Mouse (Mus musculus) midbrain, embryonic 12.5 days (tissue): ENCODE measurements at regions not wholly inside any gene's neighbourhood (a gene's known extent, or its start where the extent isn't known, plus 50 kb on each side); places are given as distances from the start of the nearest gene placed in this dataset.

Source experiments
- ATAC-seq: fragments of 200-750 bp; cut with Nextera tagmentation; 2 replicates; pipeline ENCODE4 v1.8.0; 2017; ENCODE audit warnings: low read depth, moderate TSS enrichment, moderate library complexity; ENCODE audit not compliant: low FRiP score
- H3K27ac ChIP-seq: fragments of 300-500 bp; sonication (generic); replicated peaks from 2 replicates; pipeline ENCODE4 v1.5.1; 2016; ENCODE audit warnings: mild to moderate bottlenecking
- H3K27me3 ChIP-seq: fragments of 300-500 bp; sonication (generic); 2 replicates; pipeline ENCODE4 v1.6.1; 2016; ENCODE audit warnings: mild to moderate bottlenecking
- H3K36me3 ChIP-seq: fragments of 300-500 bp; sonication (generic); 2 replicates; pipeline ENCODE4 v1.6.1; 2016
- H3K4me1 ChIP-seq: fragments of 300-500 bp; sonication (generic); 2 replicates; pipeline ENCODE4 v1.6.1; 2016
- H3K4me2 ChIP-seq: fragments of 300-500 bp; sonication (generic); replicated peaks from 2 replicates; pipeline ENCODE4 v1.6.1; 2016; ENCODE audit warnings: mild to moderate bottlenecking, moderate library complexity
- H3K4me3 ChIP-seq: fragments of 300-500 bp; sonication (generic); 2 replicates; pipeline ENCODE4 v1.5.1; 2016; ENCODE audit warnings: mild to moderate bottlenecking
- H3K9ac ChIP-seq: fragments of 300-500 bp; sonication (generic); replicated peaks from 2 replicates; pipeline ENCODE4 v1.6.1; 2016; ENCODE audit warnings: mild to moderate bottlenecking, moderate library complexity
- H3K9me3 ChIP-seq: fragments of 300-500 bp; sonication (generic); 2 replicates; pipeline ENCODE4 v1.6.1; 2016; ENCODE audit warnings: mild to moderate bottlenecking
- WGBS: fragments of 180-500 bp; shearing (Covaris S2); methylation state at CpG from one replicate; pipeline ENCODE4 v1.1.7; 2016; 5-methylcytosine and 5-hydroxymethylcytosine counted together

GRCm38 (mm10) chr3:35688111-35688510, 65.8 kb upstream of the Atp11b start:
- Histone ChIP-seq H3K36me3 (no peaks in the 10 kb centered on the region), H3K9me3 (no peaks in the 10 kb centered on the region), H3K9ac (no peak overlapping the region), H3K4me1 (no peaks in the 10 kb centered on the region), H3K27ac (no peak overlapping the region), H3K27me3 (no peaks in the 10 kb centered on the region), H3K4me3 (no peak overlapping the region), H3K4me2 (no peak overlapping the region)
- 83% methylated on average over 5 of the region's 5 CpGs for WGBS
- ATAC-seq: no peak

- Histone ChIP-seq H3K9me3 (no peaks in the 10 kb centered on the region), H3K9ac (no peak overlapping the region), H3K27me3 (no peaks in the 10 kb centered on the region), H3K4me2 (no peak overlapping the region), H3K36me3 (no peaks in the 10 kb centered on the region), H3K4me1 (no peaks in the 10 kb centered on the region), H3K4me3 (no peak overlapping the region), H3K27ac (no peak overlapping the region)
- peak; percentile 65; the same call in 1 of the 2 replicates for ATAC-seq
- WGBS: 34% methylated on average over 4 of the region's 4 CpGs
Measured at GRCm38 (mm10) chr3:35688781-35689180, 65.1 kb upstream of the Atp11b start.

GRCm38 (mm10) chr3:35693039-35693438, 60.9 kb upstream of the Atp11b start:
- ATAC-seq: peak; percentile 41; the same call in 1 of the 2 replicates

GRCm38 (mm10) chr3:35693551-35693950, 60.4 kb upstream of the Atp11b start:
- WGBS: 86% methylated on average over 12 of the region's 12 CpGs
- Histone ChIP-seq H3K4me2 (no peak overlapping the region), H3K4me3 (no peak overlapping the region), H3K27ac (no peak overlapping the region), H3K27me3 (no peaks in the 10 kb centered on the region), H3K36me3 (no peaks in the 10 kb centered on the region), H3K4me1 (no peaks in the 10 kb centered on the region), H3K9ac (no peak overlapping the region), H3K9me3 (no peaks in the 10 kb centered on the region)
- no peak for ATAC-seq

More at GRCm38 (mm10) chr3:35693039-35693438, 60.9 kb upstream of the Atp11b start:
- 59% methylated on average over 6 of the region's 6 CpGs for WGBS
- Histone ChIP-seq H3K4me2 (no peak overlapping the region), H3K9me3 (no peaks in the 10 kb centered on the region), H3K4me3 (no peak overlapping the region), H3K27ac (no peak overlapping the region), H3K9ac (no peak overlapping the region), H3K27me3 (no peaks in the 10 kb centered on the region), H3K36me3 (no peaks in the 10 kb centered on the region), H3K4me1 (no peaks in the 10 kb centered on the region)

- no peak for ATAC-seq
- no peak overlapping the region for H3K27ac ChIP-seq
- H3K4me3 ChIP-seq: no peak overlapping the region
- H3K4me1 ChIP-seq: no peaks in the 10 kb centered on the region
- H3K4me2 ChIP-seq: no peak overlapping the region
- no peak overlapping the region for H3K9ac ChIP-seq
- no peaks in the 10 kb centered on the region for H3K27me3 ChIP-seq
- 76% methylated on average over 4 of the region's 4 CpGs for WGBS
- H3K9me3 ChIP-seq: no peaks in the 10 kb centered on the region
- H3K36me3 ChIP-seq: no peaks in the 10 kb centered on the region
Measured at GRCm38 (mm10) chr3:35694241-35694640, 59.7 kb upstream of the Atp11b start.

- H3K9ac ChIP-seq: no peak overlapping the region
- 77% methylated on average over 3 of the region's 3 CpGs for WGBS
- ATAC-seq: no peak
Measured at GRCm38 (mm10) chr3:35695859-35696258, 58.0 kb upstream of the Atp11b start.

GRCm38 (mm10) chr3:35699266-35699665, 54.6 kb upstream of the Atp11b start:
- Histone ChIP-seq H3K4me1 (no peaks in the 10 kb centered on the region), H3K9ac (no peak overlapping the region), H3K4me3 (no peak overlapping the region), H3K27me3 (no peaks in the 10 kb centered on the region), H3K4me2 (no peak overlapping the region), H3K27ac (no peak overlapping the region), H3K36me3 (no peaks in the 10 kb centered on the region), H3K9me3 (no peaks in the 10 kb centered on the region)
- ATAC-seq: no peak
- 95% methylated on average over 2 of the region's 2 CpGs for WGBS

More at GRCm38 (mm10) chr3:35695859-35696258, 58.0 kb upstream of the Atp11b start:
- Histone ChIP-seq H3K4me1 (no peaks in the 10 kb centered on the region), H3K27me3 (no peaks in the 10 kb centered on the region), H3K4me3 (no peak overlapping the region), H3K4me2 (no peak overlapping the region), H3K36me3 (no peaks in the 10 kb centered on the region), H3K9me3 (no peaks in the 10 kb centered on the region), H3K27ac (no peak overlapping the region)

GRCm38 (mm10) chr3:35699979-35700378, 53.9 kb upstream of the Atp11b start:
- no peaks in the 10 kb centered on the region for H3K27me3 ChIP-seq
- H3K9me3 ChIP-seq: no peaks in the 10 kb centered on the region
- no peak overlapping the region for H3K27ac ChIP-seq
- no peaks in the 10 kb centered on the region for H3K4me1 ChIP-seq
- no peak overlapping the region for H3K4me3 ChIP-seq
- no peak for ATAC-seq
- H3K9ac ChIP-seq: no peak overlapping the region
- H3K4me2 ChIP-seq: no peak overlapping the region
- H3K36me3 ChIP-seq: no peaks in the 10 kb centered on the region

- no peaks in the 10 kb centered on the region for H3K36me3 ChIP-seq
- H3K4me1 ChIP-seq: no peaks in the 10 kb centered on the region
- H3K27ac ChIP-seq: no peak overlapping the region
- no peak for ATAC-seq
- WGBS: 83% methylated on average over 8 of the region's 8 CpGs
- no peak overlapping the region for H3K9ac ChIP-seq
- no peaks in the 10 kb centered on the region for H3K9me3 ChIP-seq
- H3K4me3 ChIP-seq: no peak overlapping the region
- no peaks in the 10 kb centered on the region for H3K27me3 ChIP-seq
- H3K4me2 ChIP-seq: no peak overlapping the region
Measured at GRCm38 (mm10) chr3:35703528-35704327, 50.2 kb upstream of the Atp11b start.
